Mouse (Mus musculus) adrenal gland, postnatal 25 days (tissue): Measurements from ENCODE around the gene Nudt16l1. TPM values are rescaled to one million over a fixed set of nuclear protein-coding genes. Genes with fewer than 3 reads are reported as not detected.
A peak's percentile ranks its signal among the peaks of the same experiment; 100 is the strongest.

Experiments used
- DNase-seq: peaks from one replicate; pipeline ENCODE4 v3.0.0; 2021; ENCODE audit warnings: mixed read lengths
- total RNA-seq: library from RNA; stranded (reverse); gene quantifications from 2 replicates; pipeline ENCODE4 v1.2.3, GENCODE M21; 2021

Gene Nudt16l1
- total RNA-seq, 1 experiment from 2014 or later: 76.9 TPM

DNA sequence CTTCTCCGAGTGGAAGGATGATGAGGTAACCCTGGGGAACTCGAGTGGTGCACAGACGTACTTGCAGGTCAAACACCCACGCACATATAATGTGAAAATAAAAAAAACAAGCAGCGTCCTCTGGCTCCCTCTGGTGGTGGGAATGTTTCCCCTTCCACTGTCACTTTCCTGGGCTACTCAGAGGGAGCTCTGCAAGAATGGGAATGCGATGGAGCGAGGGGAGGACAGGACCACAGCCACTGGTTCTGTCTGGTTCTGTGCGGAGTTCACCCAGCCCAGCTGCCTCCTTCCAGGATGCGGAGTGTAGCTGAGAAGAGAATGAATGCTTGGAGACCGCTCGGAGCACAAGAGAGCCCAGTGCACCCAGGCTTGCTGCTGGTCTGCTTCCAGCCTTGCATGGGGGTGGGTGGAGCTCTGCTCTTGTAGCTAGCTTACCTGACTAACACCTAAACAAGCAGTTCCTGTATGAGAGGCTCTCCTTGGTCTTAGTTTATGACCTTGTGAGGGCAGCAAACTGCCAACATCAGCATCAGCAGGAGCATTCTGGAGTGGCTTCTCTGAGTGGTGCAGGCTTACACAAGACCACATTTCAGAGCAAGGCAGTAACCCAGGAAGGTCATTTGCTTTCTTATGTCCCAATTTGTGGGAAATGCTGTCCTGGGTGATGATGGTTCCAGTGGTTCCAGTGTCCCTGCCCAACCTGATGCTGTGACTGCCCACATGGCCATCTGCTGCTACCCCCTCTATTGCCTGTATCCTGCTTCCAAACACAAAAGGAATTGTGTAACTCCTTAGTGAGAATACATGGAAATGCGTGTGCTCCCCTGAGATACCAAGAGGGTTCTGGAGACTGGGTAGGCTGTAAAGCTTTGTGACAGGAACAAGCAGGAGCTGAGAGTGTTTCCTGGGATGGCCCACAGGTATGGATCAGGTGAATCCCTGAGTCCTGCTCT, 24.5 kb upstream of the Nudt16l1 start:
- peak; percentile 78 for DNase-seq

GRCm38 (mm10) chr16:4915931-4916330, 22.6 kb upstream of the Nudt16l1 start:
- DNase-seq: no peak

DNA sequence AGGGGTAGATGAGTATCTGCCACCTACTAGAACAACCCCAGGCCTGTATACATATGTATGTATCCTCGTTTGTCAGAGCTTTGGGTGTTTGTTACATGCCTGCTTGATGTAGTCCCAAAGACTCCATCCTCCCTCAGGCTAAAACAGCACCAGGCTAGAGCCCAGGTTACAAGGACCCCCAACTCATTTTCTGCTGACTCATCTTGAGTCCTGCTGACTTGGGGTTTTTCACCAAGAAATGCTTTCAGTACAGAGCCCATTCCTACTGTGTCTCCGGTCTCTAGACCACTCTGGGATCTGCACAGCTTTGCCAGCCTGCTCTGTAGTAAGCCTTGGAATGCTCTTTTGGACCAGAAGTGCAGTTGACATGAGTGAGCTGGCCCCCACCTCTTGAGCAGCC, 22.0 kb upstream of the Nudt16l1 start:
- DNase-seq: no peak

DNA sequence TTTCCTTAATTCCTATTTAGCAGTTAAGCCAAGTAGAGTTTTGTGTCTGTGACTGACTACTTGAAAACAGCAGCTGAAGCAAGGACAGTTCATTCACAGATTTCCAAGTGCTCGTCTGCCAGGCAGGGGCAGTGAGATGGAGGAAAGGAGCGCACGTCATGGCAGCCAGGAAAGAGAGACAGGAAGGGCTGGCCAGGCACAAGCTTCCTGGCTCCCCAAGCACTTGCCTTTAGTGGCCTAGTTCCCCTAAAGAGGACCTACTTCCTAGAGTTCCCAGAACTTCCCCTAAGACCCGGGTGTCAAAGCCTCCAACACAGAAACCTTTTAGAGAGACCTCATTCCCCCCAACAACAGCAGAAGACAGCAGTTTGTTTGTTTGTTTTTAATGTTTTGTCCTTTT, 18.0 kb upstream of the Nudt16l1 start:
- DNase-seq: no peak

GRCm38 (mm10) chr16:4922481-4922880, 16.1 kb upstream of the Nudt16l1 start:
- no peak for DNase-seq

DNA sequence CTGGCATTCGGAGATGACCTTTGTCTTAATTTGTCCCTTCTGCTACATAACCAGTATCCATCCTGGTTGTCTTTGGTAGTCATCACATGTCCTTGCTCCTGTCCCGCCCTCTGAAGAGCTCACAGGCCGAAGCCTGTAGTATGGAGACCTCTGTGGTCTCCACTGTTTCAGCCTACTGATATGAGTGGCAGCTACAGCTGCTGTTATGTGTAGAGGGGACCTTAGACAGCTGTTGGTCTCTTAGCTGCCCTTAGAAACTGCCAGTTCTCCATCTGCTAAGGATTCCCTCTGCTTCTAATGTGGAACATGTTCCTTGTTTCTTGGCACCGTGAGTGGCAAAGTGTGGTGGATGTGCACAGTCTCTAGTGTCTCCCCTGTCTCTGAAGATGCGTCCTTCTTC, 14.6 kb upstream of the Nudt16l1 start:
- DNase-seq: no peak

DNA sequence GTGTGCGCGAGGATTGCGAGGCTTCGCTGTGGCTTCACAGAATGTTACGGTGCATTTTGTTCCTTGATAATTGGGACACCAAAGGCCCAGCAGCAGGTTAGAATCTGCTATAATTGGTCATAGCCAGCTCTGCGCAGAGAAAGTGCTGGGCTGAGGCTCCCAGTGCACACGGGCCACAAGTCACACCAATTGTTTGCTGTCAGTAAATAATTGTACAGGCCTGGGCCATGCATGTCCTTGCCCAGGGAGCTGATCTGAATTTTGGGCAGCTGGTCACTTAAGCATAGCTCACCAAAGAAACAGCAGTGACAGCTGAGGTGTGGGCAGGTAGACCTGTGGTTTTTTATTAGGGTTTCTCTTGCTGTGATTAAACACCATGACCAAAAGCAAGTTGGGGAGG, 10.6 kb upstream of the Nudt16l1 start:
- no peak for DNase-seq

- no peak for DNase-seq
Observed at GRCm38 (mm10) chr16:4928474-4928873, 10.1 kb upstream of the Nudt16l1 start.

GRCm38 (mm10) chr16:4932429-4932828, 6.1 kb upstream of the Nudt16l1 start:
- peak; percentile 43 for DNase-seq

DNA sequence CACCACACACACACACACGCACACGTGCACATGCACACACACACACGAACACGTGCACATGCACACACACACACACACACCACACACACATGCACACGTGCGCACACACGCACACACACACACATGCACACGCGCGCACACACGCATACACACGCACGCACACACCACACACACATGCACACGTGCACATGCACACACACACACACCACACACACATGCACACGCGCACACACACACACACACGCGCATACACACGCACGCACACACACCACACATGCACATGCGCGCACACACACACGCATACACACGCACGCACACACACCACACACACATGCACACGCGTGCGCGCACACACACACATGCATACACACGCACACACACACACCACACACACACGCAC, 3.1 kb upstream of the Nudt16l1 start:
- no peak for DNase-seq

DNA sequence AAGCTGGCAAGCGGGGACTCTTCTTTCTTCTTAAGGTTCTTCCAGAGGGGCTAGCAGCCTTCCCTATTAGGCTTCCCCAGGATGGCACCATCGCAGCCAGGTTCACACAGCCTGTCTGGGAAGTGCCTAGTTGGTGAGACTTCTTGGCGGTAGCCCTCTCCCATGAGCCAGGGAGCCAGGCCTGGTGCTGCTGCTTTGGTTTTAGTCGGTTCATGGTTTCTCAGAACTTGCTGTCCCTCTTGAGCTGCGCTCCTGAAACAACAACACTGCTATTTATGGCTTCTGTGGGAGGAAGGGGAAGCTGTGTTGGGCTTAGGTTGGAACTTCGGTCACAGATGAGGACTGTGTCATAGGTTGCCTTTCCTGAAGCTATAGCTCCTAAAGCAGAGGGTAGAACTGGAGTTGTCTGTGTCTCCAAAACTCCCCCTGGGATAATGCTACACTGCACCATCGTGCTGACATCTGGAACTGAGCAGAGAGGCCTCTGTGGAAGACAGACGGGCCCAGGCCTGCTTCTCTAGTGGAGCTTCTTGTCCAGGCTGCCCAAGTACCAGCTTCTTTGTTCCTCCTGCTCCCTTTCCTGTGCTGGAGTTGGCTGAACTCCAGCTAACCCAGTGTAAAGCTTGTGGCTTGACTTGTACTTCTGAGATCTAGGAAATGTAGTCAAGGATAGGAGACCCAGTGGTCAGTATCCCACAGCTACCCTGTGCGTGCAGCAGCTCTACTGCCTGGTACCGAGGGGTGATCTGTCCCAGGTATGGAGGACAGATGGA, 2.4 kb upstream of the Nudt16l1 start:
- DNase-seq: no peak

GRCm38 (mm10) chr16:4937351-4938190, 990 bp upstream of the Nudt16l1 start:
- DNase-seq: no peak

GRCm38 (mm10) chr16:4938989-4939388, 428 bp downstream of the Nudt16l1 start:
- peak; percentile 96 for DNase-seq

DNA sequence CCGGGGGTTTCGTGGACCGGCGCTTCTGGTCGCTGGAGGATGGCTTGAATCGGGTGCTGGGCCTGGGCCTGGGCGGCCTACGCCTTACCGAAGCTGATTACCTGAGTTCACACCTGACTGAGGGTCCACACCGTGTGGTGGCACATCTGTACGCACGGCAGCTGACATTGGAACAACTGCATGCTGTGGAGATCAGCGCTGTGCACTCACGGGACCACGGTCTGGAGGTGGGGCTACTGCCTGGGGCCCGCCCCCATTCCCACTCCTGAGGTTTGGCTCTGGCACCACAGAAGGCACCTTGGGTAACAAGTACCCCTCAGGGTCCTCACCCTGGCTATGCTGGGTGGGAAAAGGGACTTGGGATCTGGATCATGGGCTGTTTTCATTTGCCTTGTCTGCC, 851 bp downstream of the Nudt16l1 start:
- DNase-seq: peak; percentile 49

GRCm38 (mm10) chr16:4940311-4940850, 1.8 kb downstream of the Nudt16l1 start:
- DNase-seq: no peak

- DNase-seq: no peak
Observed at GRCm38 (mm10) chr16:4941016-4941415, 2.5 kb downstream of the Nudt16l1 start.

DNA sequence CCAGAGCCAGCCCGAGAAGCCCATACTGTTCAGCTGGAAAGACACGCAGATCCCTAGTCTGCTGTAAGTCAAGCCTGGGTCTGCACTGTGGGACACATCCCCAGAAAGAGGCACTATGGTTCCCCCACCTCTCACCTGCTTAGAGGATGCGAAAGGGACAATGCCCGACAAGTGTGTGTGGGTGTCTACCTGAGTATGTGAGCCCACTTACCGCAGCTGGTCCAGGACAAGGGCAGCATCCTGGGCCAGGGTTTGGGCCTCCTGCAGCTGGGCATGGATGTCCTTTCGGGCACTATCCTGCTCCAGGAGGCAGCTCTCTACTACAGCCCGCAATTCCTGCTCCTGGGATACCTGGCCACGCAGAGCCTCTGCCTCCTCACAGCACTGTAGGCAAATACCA, 4.3 kb downstream of the Nudt16l1 start:
- no peak for DNase-seq

- no peak for DNase-seq
Observed at GRCm38 (mm10) chr16:4943431-4943830, 4.9 kb downstream of the Nudt16l1 start.

- no peak for DNase-seq
Observed at GRCm38 (mm10) chr16:4945415-4945814, 6.9 kb downstream of the Nudt16l1 start.

GRCm38 (mm10) chr16:4946155-4946554, 7.6 kb downstream of the Nudt16l1 start:
- DNase-seq: no peak

- no peak for DNase-seq
Observed at GRCm38 (mm10) chr16:4947378-4947777, 8.8 kb downstream of the Nudt16l1 start.

DNA sequence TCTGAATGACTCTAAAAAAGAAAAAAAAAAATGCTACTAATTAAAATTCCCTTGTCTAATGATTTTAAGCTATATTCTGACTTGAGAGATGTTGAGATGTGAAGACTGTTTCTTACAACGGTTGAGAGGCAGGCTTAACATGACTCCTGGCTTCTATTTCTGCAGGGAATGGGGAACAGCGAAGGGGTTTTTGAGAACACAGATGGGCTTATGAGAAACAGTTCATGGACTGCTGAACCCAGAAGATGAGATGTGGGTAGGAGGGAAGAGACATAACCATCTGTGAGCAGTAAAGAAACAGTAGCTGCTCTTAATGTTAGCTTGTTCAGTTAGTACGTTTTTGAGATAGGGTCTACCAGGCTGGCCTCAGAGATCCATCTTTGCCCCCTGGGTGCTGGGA, 18.0 kb downstream of the Nudt16l1 start:
- no peak for DNase-seq
